Mouse (Mus musculus) hindbrain, embryonic 15.5 days (tissue): ENCODE results near the gene 9430038I01Rik. TPM values are rescaled to one million over a fixed set of nuclear protein-coding genes. Genes with fewer than 3 reads are reported as not detected.
"Not testable (repeated sequence)": the region's sequence is repeated elsewhere in the genome, so short reads cannot be mapped to it uniquely, and the experiment has no call there.

ENCODE experiments used
- ATAC-seq: fragments of 200-750 bp; cut with Nextera tagmentation; 2 replicates; pipeline ENCODE4 v1.8.0; 2017; ENCODE audit warnings: low read depth, moderate number of reproducible peaks, moderate TSS enrichment; ENCODE audit not compliant: low FRiP score
- H3K27ac ChIP-seq: fragments of 300-500 bp; sonication (generic); replicated peaks from 2 replicates; pipeline ENCODE4 v1.5.1; 2015; ENCODE audit warnings: mild to moderate bottlenecking, inconsistent platforms
- H3K27me3 ChIP-seq: fragments of 300-500 bp; sonication (generic); 2 replicates; pipeline ENCODE4 v1.6.1; 2015; ENCODE audit warnings: control low read depth, inconsistent platforms
- H3K36me3 ChIP-seq: fragments of 300-500 bp; sonication (generic); 2 replicates; pipeline ENCODE4 v1.6.1; 2015; ENCODE audit warnings: control low read depth, inconsistent platforms
- H3K4me1 ChIP-seq: fragments of 300-500 bp; sonication (generic); replicated peaks from 2 replicates; pipeline ENCODE4 v1.6.1; 2015; ENCODE audit warnings: control low read depth, inconsistent platforms
- H3K4me2 ChIP-seq: fragments of 300-500 bp; sonication (generic); 2 replicates; pipeline ENCODE4 v1.6.1; 2015; ENCODE audit warnings: moderate library complexity, mild to moderate bottlenecking, inconsistent platforms
- H3K4me3 ChIP-seq: fragments of 300-500 bp; sonication (generic); 2 replicates; pipeline ENCODE4 v1.5.1; 2015; ENCODE audit warnings: mild to moderate bottlenecking, inconsistent platforms
- H3K9ac ChIP-seq: fragments of 300-500 bp; sonication (generic); 2 replicates; pipeline ENCODE4 v1.6.1; 2015; ENCODE audit warnings: inconsistent platforms
- H3K9me3 ChIP-seq: fragments of 300-500 bp; sonication (generic); 2 replicates; pipeline ENCODE4 v1.6.1; 2016; ENCODE audit warnings: control low read depth, inconsistent platforms
- WGBS: fragments of 180-500 bp; shearing (Covaris S2); methylation state at CpG from one replicate; pipeline ENCODE4 v1.1.7; 2015; 5-methylcytosine and 5-hydroxymethylcytosine counted together
- polyA plus RNA-seq: library from polyadenylated mRNA; unstranded; fragments of >200 nt; fragmentation: Nextera tagmentation; extraction: Ambion mirVana; gene quantifications from 2 replicates; pipeline ENCODE4 v1.2.1, GENCODE M21; 2015

The 9430038I01Rik gene
- polyA plus RNA-seq = 15.0 and 15.6 TPM in 2 replicates

DNA sequence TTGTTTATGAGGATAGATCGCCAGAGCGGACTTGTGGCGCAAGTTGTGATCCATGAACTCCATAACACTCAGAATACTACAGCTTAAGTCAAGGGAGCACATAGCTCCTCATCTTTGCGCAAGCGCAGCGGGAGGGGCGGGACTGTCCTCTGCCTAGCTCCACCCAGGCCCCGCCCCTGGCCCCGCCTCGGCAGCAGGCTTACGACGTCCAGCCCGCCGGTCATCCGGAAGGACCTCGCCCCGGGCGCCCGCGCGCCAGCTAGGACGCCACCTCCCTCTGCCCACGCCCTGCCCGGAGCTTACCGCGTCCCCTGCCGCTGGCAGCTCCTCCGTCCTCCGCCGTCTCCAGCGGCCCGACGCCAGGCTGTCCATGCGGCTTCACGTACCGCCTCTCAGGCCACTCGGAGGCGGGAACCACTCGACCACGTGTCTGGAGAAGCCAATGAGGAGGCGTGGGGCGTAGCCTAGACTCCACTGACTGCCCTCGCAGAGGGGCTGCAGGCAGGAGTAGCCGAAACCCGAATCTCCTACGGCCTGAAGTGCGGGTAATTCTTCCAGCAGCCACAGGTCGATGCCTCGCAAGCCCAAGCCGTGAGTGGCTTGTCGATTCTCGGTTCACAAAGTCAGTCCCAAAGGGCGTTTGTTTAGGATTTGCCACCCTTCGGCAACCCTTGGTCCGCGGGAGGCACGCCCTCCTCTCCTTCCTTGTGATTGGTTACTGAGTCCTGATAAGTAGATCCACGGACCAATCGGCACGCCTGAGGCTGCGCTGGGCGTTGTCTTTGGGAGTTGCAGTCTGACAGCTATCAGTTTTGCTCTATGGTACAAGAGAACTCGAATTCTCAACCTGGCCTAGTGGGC is at the start of gene 9430038I01Rik:
Gene 9430038I01Rik, minus strand, starts transcription at position 426 of the 861 bp plus-strand sequence.
- H3K9ac ChIP-seq = peak within 1 kb of the TSS; percentile 72
- peak; percentile 100 for ATAC-seq

DNA sequence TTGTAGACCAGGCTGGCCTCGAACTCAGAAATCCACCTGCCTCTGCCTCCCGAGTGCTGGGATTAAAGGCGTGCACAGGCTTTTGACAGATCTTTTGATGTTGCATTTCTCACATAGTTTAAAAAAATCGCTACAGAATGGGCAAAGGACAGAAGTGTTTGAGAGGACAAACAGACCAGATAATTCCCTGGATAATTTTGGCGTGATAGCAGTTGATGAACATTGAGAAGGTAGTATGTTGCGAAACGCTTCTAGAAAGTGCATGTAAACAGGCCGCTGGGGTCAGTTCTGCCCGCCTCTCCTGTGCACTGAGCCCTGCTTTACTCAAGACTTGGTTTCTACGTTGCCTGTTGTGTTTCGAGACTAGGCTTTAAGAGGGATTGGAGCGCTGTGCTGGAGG is 34.8 kb upstream of the 9430038I01Rik start:
- peaks cover 26% of the 10 kb centered on the region for H3K36me3 ChIP-seq
- H3K4me2 ChIP-seq = no peak overlapping the region
- no peaks in the 10 kb centered on the region for H3K9me3 ChIP-seq
- H3K27me3 ChIP-seq = no peaks in the 10 kb centered on the region
- WGBS = 96% methylated on average over 12 of the region's 12 CpGs
- H3K4me1 ChIP-seq = peaks cover 2% of the 10 kb centered on the region
- no peak for ATAC-seq
- H3K9ac ChIP-seq = no peak overlapping the region
- no peak overlapping the region for H3K27ac ChIP-seq
- H3K4me3 ChIP-seq = no peak overlapping the region

More for the DNA sequence above, at the start of gene 9430038I01Rik:
- peak within 1 kb of the TSS; percentile 77 for H3K4me3 ChIP-seq
- no peaks in the 10 kb centered on the region for H3K36me3 ChIP-seq
- H3K27ac ChIP-seq = peak within 1 kb of the TSS; percentile 95
- no peaks in the 10 kb centered on the region for H3K9me3 ChIP-seq
- peak within 1 kb of the TSS; percentile 65 for H3K4me2 ChIP-seq
- WGBS = under 1% methylated on average over 63 of the region's 63 CpGs
- H3K27me3 ChIP-seq = no peaks in the 10 kb centered on the region
- H3K4me1 ChIP-seq = peaks cover 8% of the 10 kb centered on the region; the same call in 1 of the 2 replicates

DNA sequence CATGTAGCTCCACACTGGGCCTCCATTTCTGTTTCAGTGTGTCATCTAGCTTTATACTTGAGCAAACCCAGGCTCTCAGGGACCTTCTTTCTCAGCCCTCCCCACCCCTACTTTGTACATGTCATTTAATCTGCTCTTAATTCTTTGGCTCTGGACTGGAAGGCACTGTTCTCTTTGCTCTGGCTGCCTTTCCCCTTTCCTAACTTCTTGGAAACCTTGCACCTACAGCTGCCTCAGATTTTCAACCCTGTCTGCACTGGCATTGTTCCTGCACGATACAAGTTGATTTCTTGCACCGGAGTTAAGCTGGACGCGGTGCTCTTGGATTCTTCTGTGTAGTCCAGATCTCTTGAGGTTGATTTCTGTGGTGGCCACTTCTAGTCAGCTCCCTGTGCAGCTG is 32.4 kb upstream of the 9430038I01Rik start:
- Histone ChIP-seq H3K9me3 (no peaks in the 10 kb centered on the region), H3K4me2 (no peak overlapping the region), H3K4me1 (peaks cover 23% of the 10 kb centered on the region), H3K27me3 (no peaks in the 10 kb centered on the region), H3K9ac (no peak overlapping the region), H3K27ac (no peak overlapping the region), H3K36me3 (peaks cover 24% of the 10 kb centered on the region), H3K4me3 (no peak overlapping the region)
- 84% methylated on average over 4 of the region's 4 CpGs for WGBS
- no peak for ATAC-seq

DNA sequence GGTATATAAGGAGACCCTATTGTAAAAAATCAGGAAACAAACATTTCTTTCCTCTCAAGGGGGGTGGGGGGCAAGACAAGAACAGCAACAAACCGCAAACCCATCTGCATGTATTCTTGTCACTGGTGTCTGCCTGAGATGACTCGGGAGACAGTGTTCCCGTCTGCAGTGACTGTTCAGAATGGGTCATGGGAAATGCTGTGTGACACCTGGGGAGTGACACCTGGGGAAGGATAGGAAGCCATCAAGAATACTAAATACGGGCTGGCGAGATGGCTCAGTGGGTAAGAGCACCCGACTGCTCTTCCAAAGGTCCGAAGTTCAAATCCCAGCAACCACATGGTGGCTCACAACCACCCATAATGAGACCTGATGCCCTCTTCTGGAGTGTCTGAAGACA is 28.4 kb upstream of the 9430038I01Rik start:
- H3K9ac ChIP-seq = peak overlapping the region; percentile 94; the same call in 1 of the 2 replicates
- ATAC-seq, H3K36me3 ChIP-seq, H3K27me3 ChIP-seq, H3K9me3 ChIP-seq: not testable (repeated sequence)
- peak overlapping the region; percentile 66 for H3K4me2 ChIP-seq
- 72% methylated on average over 7 of the region's 7 CpGs for WGBS
- H3K4me1 ChIP-seq = peaks cover 23% of the 10 kb centered on the region
- peak overlapping the region; percentile 94 for H3K4me3 ChIP-seq
- H3K27ac ChIP-seq = 0 out of 2 replicates have a peak overlapping the region, but pooled peaks have one; percentile 89

DNA sequence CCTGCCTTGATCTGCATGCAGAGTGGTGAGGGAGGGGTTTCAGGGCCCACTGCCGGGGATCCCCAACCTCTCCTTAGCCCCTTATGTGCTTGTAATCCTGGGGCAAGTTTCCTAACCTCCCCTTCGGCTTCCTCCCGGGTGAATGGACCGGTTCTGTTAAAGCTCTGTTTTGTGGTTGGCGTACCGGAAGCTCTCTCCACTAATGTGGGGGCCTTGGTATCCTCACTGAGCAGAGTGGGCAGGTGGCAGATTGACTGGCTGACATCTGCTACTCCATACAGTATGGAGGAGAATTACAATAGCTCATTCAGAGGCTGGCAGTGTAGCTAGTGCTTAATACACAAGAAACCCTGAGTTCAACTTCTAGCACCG is 27.6 kb upstream of the 9430038I01Rik start:
- no peaks in the 10 kb centered on the region for H3K27me3 ChIP-seq
- peak overlapping the region; percentile 94 for H3K9ac ChIP-seq
- H3K36me3 ChIP-seq = no peaks in the 10 kb centered on the region
- 5% methylated on average over 7 of the region's 7 CpGs for WGBS
- H3K4me3 ChIP-seq = peak overlapping the region; percentile 94
- no peaks in the 10 kb centered on the region for H3K9me3 ChIP-seq
- peak; percentile 65 for ATAC-seq
- H3K27ac ChIP-seq = peak overlapping the region; percentile 89
- H3K4me2 ChIP-seq = peak overlapping the region; percentile 66
- peaks cover 23% of the 10 kb centered on the region for H3K4me1 ChIP-seq

DNA sequence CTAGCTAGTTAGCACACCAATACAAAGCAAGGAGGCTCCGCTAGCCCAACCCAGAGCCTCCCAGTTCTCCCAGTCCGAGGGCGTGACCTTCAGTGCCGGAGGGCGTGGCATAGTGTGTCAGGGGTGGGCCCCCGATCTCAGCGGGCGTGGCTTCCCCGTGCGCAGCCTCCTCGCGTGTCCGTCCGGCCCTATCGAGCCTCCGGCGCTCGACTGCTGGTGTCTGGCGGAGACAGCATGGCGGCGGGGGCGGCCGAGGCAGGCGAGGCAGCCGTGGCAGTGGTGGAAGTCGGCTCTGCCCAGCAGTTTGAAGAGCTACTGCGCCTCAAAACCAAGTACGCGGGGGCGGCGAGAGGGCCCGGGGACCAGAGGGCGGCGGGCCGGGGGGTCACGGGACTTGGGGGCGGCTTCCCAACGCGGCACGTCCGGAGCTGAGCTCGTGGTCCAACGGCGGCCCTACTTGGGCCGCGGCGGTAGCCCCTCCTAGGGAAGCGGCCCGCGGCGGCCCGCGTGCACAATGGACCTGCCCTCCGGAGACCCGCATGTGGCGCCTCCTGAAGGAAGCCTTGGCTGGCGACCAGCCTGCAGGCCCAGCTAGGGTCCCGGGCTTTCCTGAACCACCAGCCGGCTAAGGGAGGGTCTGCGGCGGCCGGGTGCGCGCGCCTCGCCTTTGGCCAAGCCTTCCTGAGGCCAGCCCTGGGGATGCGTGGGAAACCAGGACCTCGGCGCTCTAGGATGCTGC is 27.0 kb upstream of the 9430038I01Rik start, which contains the start of gene Glrx3:
Gene Glrx3, plus strand, starts transcription at position 175 of the 739 bp plus-strand sequence.
- ATAC-seq = peak; percentile 96
- H3K4me1 ChIP-seq = peaks cover 23% of the 10 kb centered on the region

DNA sequence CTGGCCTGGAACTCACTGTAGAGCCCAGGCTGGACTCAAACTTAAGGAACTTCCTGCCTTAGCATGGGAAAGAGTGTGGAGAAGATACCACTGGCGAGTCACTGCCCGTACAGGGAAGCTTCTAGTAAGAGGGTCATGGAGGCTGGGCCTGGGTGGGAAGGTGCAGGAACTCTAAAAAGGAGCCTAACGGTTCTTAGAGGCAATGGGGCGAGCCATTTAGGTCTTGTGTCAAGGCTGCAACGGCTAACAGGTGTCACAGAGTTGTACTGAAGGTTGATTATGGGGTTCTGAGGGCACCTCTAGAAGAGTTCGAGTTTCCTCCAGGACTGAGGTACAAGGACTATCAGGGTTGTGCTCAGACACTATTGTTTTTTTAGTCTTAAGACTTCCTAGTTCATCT is 26.3 kb upstream of the 9430038I01Rik start:
- H3K36me3 ChIP-seq = no peaks in the 10 kb centered on the region
- peak overlapping the region; percentile 66 for H3K4me2 ChIP-seq
- peak overlapping the region; percentile 89 for H3K27ac ChIP-seq
- no peaks in the 10 kb centered on the region for H3K9me3 ChIP-seq
- no peaks in the 10 kb centered on the region for H3K27me3 ChIP-seq
- no peak overlapping the region for H3K9ac ChIP-seq
- peaks cover 23% of the 10 kb centered on the region for H3K4me1 ChIP-seq
- no peak for ATAC-seq
- WGBS = 79% methylated on average over 6 of the region's 6 CpGs
- peak overlapping the region; percentile 94 for H3K4me3 ChIP-seq

More for the DNA sequence above, 27.0 kb upstream of the 9430038I01Rik start, which contains the start of gene Glrx3:
- WGBS = under 1% methylated on average over 56 of the region's 69 CpGs
- H3K9me3 ChIP-seq = no peaks in the 10 kb centered on the region
- H3K9ac ChIP-seq = peak within 1 kb of the TSS; percentile 94
- no peaks in the 10 kb centered on the region for H3K36me3 ChIP-seq
- H3K27ac ChIP-seq = peak within 1 kb of the TSS; percentile 89
- H3K4me2 ChIP-seq = peak within 1 kb of the TSS; percentile 66
- peak within 1 kb of the TSS; percentile 94 for H3K4me3 ChIP-seq
- H3K27me3 ChIP-seq = no peaks in the 10 kb centered on the region

DNA sequence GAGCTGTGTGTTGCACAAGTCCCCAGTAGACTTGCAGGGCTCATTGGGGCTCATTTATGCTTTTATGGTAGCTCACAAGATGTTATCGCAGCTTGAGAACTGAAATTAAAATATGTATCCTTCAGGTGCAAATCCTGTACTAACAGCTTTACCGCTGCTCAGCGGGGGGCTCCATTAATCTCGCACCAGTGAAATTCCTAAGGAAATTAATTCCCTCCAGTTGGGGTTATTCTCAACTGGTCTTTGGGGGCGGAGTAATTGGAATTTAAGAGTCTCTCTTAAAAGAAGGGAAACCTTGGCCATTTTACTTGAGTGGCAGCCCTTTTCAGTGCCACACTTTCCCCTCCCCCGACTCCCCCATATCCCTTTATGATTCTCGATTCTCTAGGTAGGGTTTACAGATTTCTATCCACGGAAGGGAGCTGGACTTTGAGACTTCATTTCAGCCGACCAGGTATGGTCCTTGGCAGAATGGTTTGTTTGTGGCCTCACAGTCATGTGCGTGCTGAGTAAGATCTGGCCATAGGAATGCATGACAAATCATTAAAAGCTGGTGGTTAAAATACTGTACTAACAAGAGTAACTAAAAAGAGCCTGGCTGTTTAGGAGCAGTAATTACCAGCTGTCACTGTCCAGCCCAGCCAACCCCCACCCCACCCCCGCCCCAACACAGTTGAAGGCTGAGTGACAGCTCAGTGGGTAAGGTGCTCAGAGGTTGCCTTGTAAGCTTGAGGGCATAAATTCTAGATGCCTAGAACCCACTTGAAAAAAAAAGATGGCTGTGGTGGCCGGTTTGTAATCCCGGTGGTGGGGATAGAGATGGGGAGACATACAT is 21.4 kb upstream of the 9430038I01Rik start:
- ATAC-seq = no peak
- H3K4me2 ChIP-seq = no peak overlapping the region
- H3K4me1 ChIP-seq = no peaks in the 10 kb centered on the region
- H3K36me3 ChIP-seq = no peaks in the 10 kb centered on the region
- H3K9ac ChIP-seq = no peak overlapping the region
- H3K9me3 ChIP-seq = no peaks in the 10 kb centered on the region
- no peak overlapping the region for H3K27ac ChIP-seq
- WGBS = 45% methylated on average over 13 of the region's 13 CpGs
- no peaks in the 10 kb centered on the region for H3K27me3 ChIP-seq
- no peak overlapping the region for H3K4me3 ChIP-seq

DNA sequence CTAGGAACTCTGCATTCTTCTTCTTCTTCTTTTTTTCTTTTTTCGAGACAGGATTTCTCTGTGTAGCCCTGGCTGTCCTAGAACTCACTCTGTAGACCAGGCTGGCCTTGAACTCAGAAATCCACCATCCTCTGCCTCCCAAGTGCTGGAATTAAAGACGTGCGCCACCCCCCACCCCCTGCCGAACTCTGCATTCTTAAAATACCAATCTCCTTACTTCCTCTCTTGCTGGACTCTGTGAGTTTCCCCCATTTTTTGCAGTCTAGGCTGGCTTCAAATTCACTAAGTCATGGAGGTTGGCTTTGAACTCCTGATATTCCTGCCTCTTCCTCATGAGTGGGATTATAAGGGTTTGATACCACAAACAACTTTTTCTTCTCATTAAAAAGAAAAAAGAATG is 16.1 kb upstream of the 9430038I01Rik start:
- Histone ChIP-seq H3K4me3 (no peak overlapping the region), H3K9ac (no peak overlapping the region), H3K27me3 (no peaks in the 10 kb centered on the region), H3K4me2 (no peak overlapping the region), H3K4me1 (no peaks in the 10 kb centered on the region), H3K36me3 (no peaks in the 10 kb centered on the region), H3K27ac (no peak overlapping the region), H3K9me3 (no peaks in the 10 kb centered on the region)
- ATAC-seq = no peak
- 66% methylated on average over 4 of the region's 4 CpGs for WGBS

DNA sequence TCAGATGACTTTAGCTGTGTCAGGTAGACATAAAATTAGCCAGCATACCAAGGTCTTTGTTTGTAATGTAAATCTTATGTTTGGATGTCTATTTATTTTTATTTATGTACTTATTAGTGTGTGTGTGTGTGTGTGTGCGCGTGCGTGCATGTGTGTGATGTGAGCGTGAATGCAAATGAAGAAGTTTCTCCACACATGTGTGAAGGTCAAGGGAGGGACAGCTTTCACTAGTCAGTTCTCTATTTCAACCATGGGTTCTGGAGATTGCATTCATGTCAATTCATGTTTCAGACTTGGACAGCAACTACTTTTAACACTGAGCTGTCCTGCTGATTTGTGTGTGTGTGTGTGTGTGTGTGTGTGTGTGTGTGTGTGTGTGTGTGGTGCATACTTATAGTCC is 10.7 kb upstream of the 9430038I01Rik start:
- WGBS = 95% methylated on average over 4 of the region's 4 CpGs
- Histone ChIP-seq H3K4me3 (no peak overlapping the region), H3K27ac (no peak overlapping the region), H3K27me3 (no peaks in the 10 kb centered on the region), H3K4me1 (no peaks in the 10 kb centered on the region), H3K9me3 (no peaks in the 10 kb centered on the region), H3K36me3 (no peaks in the 10 kb centered on the region), H3K9ac (no peak overlapping the region), H3K4me2 (no peak overlapping the region)
- no peak for ATAC-seq

DNA sequence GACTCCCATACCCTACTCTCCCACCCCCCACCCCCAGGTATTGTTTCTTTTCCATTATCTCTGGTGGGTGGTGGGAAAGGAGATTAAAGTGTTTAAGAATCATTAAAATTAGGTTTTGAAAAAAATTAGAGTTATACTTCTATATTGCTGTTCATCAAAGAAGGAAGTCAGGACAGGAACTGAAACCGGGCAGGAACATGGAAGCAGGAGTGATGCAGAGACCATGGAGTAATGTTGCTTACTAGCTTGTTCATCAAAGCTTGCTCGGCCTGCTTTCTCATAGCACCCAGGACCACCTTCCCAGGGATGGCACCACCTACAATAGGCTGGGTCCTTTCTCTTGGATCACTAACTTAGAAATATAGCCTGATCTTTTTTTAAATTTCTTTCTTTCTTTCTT is 10.0 kb upstream of the 9430038I01Rik start:
- H3K27ac ChIP-seq = no peak overlapping the region
- H3K36me3 ChIP-seq = no peaks in the 10 kb centered on the region
- no peaks in the 10 kb centered on the region for H3K9me3 ChIP-seq
- no peaks in the 10 kb centered on the region for H3K27me3 ChIP-seq
- no peak for ATAC-seq
- no peak overlapping the region for H3K9ac ChIP-seq
- no peaks in the 10 kb centered on the region for H3K4me1 ChIP-seq
- H3K4me3 ChIP-seq = no peak overlapping the region
- H3K4me2 ChIP-seq = no peak overlapping the region
- 84% methylated on average over 2 of the region's 2 CpGs for WGBS
